Mouse (Mus musculus): ENCODE data around the gene Atp2a3. TPM values are rescaled to one million over a fixed set of nuclear protein-coding genes. Genes with fewer than 3 reads are reported as not detected.

The Atp2a3 gene
- total RNA-seq, 2 experiments from 2014 or later: 7.9 to 8.5 TPM

DNA sequence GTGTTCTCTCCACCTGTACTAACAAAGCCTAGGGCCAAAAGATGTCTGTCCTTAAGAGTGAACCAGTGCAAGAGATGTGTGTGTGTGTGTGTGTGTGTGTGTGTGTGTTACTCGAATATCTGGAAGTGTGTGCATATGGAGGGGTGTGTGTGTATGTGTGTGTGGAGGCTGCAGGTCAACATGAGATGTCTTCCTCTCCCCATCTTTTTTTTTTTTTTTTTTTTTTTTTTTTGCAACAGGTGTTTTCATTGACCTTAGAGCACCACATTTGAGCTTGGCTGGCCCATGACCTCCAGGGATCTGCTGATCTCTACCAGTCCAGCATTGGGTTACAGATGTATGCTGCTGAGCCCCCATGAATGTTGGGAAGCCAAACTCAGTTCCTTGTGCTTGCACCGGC, 35.8 kb downstream of the Atp2a3 start:
- DNase-seq (ENCODE audit: low spot score in 2 of 2): no peak
- intact Hi-C loops (cut with DNase I): no loop called here

- intact Hi-C loops (cut with DNase I): no loop called here
- no peak for DNase-seq (ENCODE audit: low spot score in 2 of 2)
Observed at GRCm38 (mm10) chr11:72997529-72998326, 36.8 kb downstream of the Atp2a3 start.

GRCm38 (mm10) chr11:72998771-72999170, 37.8 kb downstream of the Atp2a3 start, which contains the start of gene P2rx1:
Gene P2rx1 (plus strand): TSS chr11:72999103.
- intact Hi-C loops (cut with DNase I): no loop called here
- no peak for DNase-seq (ENCODE audit: low spot score in 2 of 2)

GRCm38 (mm10) chr11:73001029-73001428, 40.1 kb downstream of the Atp2a3 start:
- intact Hi-C loops (cut with DNase I): loop anchor here (1.0 kb wide), 1 partner anchor 75 kb away; no protein-coding TSS in a partner anchor

GRCm38 (mm10) chr11:73006377-73006776, 45.4 kb downstream of the Atp2a3 start:
- intact Hi-C loops (cut with DNase I): loop anchor here (2.0 to 5.0 kb wide), 2 partner anchors 32 to 101 kb away; no protein-coding TSS in a partner anchor
- DNase-seq (ENCODE audit: low spot score in 2 of 2): peak in 1 of 2 experiments; percentile 60

More at GRCm38 (mm10) chr11:73001029-73001428, 40.1 kb downstream of the Atp2a3 start:
- peak; percentile 71 to 79 for DNase-seq (ENCODE audit: low spot score in 2 of 2)

DNA sequence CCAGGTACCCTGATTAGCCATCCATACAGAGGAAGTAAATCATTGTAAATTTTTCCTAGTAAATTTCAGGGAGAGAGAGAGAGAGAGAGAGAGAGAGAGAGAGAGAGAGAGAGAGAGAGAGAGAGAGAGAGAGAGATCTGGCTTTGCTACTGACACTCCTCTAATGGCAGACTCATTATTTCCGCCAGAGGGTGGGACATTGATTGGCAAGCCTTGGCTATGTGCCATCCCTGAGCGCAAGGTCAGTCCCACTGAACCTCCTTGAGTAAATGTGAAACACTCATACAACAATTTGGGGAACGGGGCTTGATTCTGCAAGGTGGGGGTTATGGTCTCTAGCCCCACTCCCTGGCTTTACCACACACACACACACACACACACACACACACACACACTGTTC, 46.1 kb downstream of the Atp2a3 start:
- intact Hi-C loops (cut with DNase I): loop anchor here (2.0 to 5.0 kb wide), 2 partner anchors 32 to 100 kb away; no protein-coding TSS in a partner anchor
- DNase-seq (ENCODE audit: low spot score in 2 of 2): no peak

DNA sequence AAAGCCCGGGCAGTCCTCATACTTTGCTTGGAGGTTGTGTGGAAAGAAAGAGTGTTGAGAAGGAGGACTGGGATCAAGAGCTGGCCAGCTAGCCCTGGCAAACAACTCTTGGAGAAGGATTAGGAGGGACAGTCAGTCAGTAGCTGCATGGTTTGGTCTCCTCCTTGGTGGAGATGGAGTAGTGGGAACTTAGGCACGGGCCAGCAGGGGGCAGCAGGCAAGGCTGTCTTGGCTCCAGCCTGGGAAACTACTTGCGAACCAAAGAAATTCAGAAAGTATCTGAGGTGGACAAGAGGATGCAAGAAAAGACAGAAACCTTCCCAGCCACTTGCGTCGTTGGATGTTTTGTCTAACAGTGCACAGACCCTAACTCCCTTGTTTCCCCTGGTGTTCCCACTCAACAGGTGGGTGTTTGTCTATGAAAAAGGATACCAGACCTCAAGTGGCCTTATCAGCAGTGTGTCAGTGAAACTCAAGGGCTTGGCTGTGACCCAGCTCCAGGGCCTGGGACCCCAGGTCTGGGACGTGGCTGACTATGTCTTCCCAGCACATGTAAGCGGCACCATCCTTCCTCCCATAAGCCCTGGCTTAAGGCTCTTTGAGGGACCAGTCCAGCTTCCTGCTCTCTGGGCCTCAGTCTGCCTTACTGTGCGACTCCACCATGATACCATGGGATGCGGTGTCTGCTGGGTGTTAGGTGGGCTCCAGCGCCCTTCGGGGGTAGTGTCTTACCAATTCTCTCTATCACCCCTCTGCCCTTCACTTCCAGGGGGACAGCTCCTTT, 46.9 kb downstream of the Atp2a3 start:
- DNase-seq (ENCODE audit: low spot score in 2 of 2): peak in 1 of 2 experiments; percentile 65
- intact Hi-C loops (cut with DNase I): loop anchor here (2.0 to 5.0 kb wide), 2 partner anchors 31 to 99 kb away; no protein-coding TSS in a partner anchor

DNA sequence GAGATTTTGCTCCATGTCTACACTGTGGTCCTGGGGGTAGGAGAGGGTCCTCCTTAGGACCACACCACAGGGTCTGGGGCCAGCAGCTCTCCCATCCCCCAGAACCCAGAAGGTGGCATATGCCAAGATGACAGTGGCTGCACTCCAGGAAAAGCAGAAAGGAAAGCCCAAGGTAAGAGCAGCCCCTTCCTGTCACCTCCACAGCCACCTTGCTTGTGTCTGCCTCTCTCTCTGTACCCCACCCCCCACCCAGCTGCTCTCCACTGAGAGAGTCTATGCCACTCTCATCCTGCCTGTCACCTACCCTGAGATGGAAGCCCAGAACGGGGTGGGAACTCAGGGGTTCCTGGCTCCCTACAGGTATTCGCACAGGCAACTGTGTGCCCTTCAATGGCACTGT, 47.9 kb downstream of the Atp2a3 start:
- no peak for DNase-seq (ENCODE audit: low spot score in 2 of 2)
- intact Hi-C loops (cut with DNase I): loop anchor here (5.0 kb wide), 1 partner anchor 98 kb away; no protein-coding TSS in a partner anchor

- no peak for DNase-seq (ENCODE audit: low spot score in 2 of 2)
- intact Hi-C loops (cut with DNase I): loop anchor here (5.0 kb wide), 1 partner anchor 98 kb away; no protein-coding TSS in a partner anchor
Observed at GRCm38 (mm10) chr11:73009531-73010274, 48.7 kb downstream of the Atp2a3 start.

DNA sequence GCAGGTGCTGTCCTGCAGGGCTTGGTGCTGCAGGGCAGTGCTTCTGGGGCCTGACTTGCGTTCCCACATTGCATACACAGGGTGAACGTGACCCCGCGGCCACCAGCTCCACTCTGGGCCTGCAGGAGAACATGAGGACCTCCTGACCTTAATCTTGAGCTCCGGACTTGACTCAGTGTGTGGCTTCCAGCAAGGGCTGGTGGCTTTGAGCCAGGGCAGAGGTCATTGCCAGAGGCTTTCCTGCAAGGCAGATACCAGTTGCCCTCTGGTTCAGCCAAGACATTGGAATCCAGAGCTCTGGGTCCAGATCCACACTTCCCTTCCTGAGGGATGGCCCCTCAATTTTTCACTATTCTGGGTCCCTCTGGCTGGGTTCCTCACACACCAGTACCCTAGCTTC, 53.0 kb downstream of the Atp2a3 start:
- no peak for DNase-seq (ENCODE audit: low spot score in 2 of 2)
- intact Hi-C loops (cut with DNase I): no loop called here

GRCm38 (mm10) chr11:73014831-73015344, 53.9 kb downstream of the Atp2a3 start:
- DNase-seq (ENCODE audit: low spot score in 2 of 2): peak; percentile 33 to 50
- intact Hi-C loops (cut with DNase I): no loop called here

DNA sequence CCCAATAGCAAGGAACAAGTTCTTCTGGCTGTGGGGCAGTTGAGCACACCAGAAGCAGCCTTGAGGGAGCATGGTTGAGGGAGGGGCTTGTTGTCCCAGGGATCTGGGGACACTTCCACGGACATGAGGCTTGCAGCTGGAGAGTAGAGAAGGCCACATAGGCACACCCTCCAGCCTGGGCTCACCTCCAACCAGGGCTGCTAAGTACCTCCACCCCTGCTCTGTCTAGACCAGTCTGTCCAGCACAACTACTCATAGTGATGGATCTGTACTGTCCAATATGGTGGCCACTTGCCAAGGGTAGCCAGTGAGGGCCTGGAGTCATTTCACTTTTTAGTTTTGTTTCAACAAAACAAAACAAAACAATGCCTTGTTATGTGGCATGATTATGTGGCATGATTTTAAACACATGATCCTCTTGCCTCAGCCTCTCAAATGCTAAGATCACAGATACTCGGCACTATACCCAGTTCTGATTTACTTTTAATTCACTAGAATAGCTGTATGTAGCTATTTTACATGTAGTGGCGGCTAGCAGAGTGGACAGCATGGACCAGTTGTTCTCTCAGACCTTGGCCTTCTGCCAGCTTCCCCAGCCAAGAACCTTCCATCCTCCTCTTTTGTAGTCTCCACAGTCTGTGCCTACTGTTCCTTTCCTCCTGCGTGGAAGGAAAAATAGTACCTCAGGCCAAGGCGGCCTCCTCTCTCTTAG, 54.6 kb downstream of the Atp2a3 start:
- peak in 1 of 2 experiments; percentile 57 for DNase-seq (ENCODE audit: low spot score in 2 of 2)
- intact Hi-C loops (cut with DNase I): no loop called here

DNA sequence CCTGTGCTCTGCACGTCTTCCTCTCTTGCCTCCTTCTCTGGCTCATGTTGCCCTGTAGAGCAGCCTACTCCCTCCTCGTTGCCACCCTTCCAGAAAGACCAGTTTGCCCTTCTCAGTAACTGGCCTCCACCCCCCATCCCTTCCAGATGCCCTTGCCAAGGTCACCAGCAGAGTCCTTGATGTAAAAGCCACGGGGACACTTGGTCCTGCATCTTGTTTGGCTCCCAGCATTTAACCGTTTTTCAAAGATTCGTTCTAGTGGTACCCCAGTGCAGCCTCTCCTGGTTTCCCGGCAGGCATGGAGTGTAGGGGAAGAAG, 55.1 kb downstream of the Atp2a3 start:
- no peak for DNase-seq (ENCODE audit: low spot score in 2 of 2)
- intact Hi-C loops (cut with DNase I): no loop called here

GRCm38 (mm10) chr11:73018471-73019146, 57.6 kb downstream of the Atp2a3 start, which contains the start of gene Camkk1:
Gene Camkk1 (plus strand): TSS chr11:73019008.
- intact Hi-C loops (cut with DNase I): no loop called here

GRCm38 (mm10) chr11:73019147-73019795, 58.3 kb downstream of the Atp2a3 start:
- intact Hi-C loops (cut with DNase I): no loop called here
- peak; percentile 85 to 92 for DNase-seq (ENCODE audit: low spot score in 2 of 2)

More at GRCm38 (mm10) chr11:73018471-73019146, 57.6 kb downstream of the Atp2a3 start, which contains the start of gene Camkk1:
- DNase-seq (ENCODE audit: low spot score in 2 of 2): peak; percentile 95

DNA sequence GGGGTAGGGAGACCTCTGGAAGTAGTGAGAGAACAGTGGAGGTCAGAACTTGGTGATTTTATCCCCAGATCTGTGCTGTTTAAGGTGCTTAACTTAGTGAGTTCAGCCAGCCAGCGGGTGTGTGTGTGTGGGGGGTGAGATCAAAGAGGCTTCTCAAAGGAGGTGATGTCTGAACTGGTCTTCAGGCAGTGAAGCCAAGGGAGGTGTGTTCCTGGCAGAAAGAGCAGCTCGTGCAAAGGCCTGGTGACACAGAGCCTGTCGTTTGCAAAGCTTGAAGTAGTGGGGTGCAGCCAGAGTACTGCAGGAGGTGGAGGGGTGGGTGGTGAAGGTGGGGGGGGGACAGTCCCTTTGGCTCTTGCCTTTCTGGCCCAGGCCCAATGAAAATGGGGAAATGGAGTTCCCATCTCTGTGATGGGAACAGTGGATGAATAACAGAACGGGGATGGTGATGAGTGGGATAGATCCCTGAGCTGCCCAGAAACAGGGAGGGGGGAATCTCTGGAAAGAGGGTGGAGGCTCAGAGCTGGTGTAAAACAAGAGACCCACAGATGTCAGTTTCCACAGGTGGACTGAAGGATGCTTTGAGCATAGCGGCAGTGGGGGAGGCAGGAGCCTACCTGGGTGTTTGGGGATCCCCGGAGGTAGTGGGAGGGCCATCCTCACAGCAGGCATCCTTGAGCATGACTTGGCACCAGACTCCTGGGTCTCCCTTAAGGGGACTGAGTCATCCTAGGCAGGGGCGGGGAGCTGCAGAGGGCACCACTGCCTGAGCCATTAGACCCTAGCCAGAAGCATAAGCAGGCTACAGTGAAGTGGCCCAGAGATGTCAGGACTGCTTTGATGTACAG, 60.2 kb downstream of the Atp2a3 start:
- DNase-seq (ENCODE audit: low spot score in 2 of 2): no peak
- intact Hi-C loops (cut with DNase I): no loop called here

- intact Hi-C loops (cut with DNase I): no loop called here
- DNase-seq (ENCODE audit: low spot score in 2 of 2): peak; percentile 81 to 84
Observed at GRCm38 (mm10) chr11:73023099-73023498, 62.1 kb downstream of the Atp2a3 start.
